Mouse (Mus musculus) cerebellum, adult 18-20 months (tissue): ENCODE measurements around the gene Krtap3-2.
"Not testable (repeated sequence)": the region's sequence is repeated elsewhere in the genome, so short reads cannot be mapped to it uniquely, and the experiment has no call there.

Source experiments
- DNase-seq, 2 experiments: peaks; one replicate each; pipeline ENCODE4 v3.0.0; 2021

Krtap3-2 gene

GRCm38 (mm10) chr11:99556753-99557152 is at the start of gene Krtap3-2:
Gene Krtap3-2 (minus strand): TSS chr11:99556853.
- DNase-seq: no peak

- DNase-seq: not testable (repeated sequence)
Measured at GRCm38 (mm10) chr11:99603208-99603607, 46.6 kb upstream of the Krtap3-2 start, which contains the start of gene Gm11938. Gene Gm11938 (minus strand): TSS chr11:99603308.

- DNase-seq: not testable (repeated sequence)
Measured at GRCm38 (mm10) chr11:99597742-99598141, 41.1 kb upstream of the Krtap3-2 start, which contains the start of gene Krtap9-3. Gene Krtap9-3 (minus strand): TSS chr11:99598105.

GRCm38 (mm10) chr11:99590981-99591380 is 34.3 kb upstream of the Krtap3-2 start, which contains the start of gene Krtap1-3:
Gene Krtap1-3 (minus strand): TSS chr11:99591339.
- no peak for DNase-seq

GRCm38 (mm10) chr11:99585096-99585495 is 28.4 kb upstream of the Krtap3-2 start:
- DNase-seq: no peak

- no peak for DNase-seq
Measured at GRCm38 (mm10) chr11:99583245-99583704, 26.6 kb upstream of the Krtap3-2 start, which contains the start of gene Krtap1-4. Gene Krtap1-4 (minus strand): TSS chr11:99583654.

GRCm38 (mm10) chr11:99581564-99581963 is 24.9 kb upstream of the Krtap3-2 start:
- DNase-seq: no peak

- DNase-seq: no peak
Measured at GRCm38 (mm10) chr11:99581051-99581450, 24.4 kb upstream of the Krtap3-2 start.

GRCm38 (mm10) chr11:99580636-99581035 is 24.0 kb upstream of the Krtap3-2 start, which contains the start of gene Krtap1-5:
Gene Krtap1-5 (minus strand): TSS chr11:99581016.
- DNase-seq: no peak

GRCm38 (mm10) chr11:99574106-99574505 is 17.5 kb upstream of the Krtap3-2 start:
- peak; percentile 54 to 55 for DNase-seq

- no peak for DNase-seq
Measured at GRCm38 (mm10) chr11:99573164-99573563, 16.5 kb upstream of the Krtap3-2 start.

GRCm38 (mm10) chr11:99566530-99566929 is 9.9 kb upstream of the Krtap3-2 start, which contains the start of gene Krtap3-1:
Gene Krtap3-1 (minus strand): TSS chr11:99566630.
- DNase-seq: no peak

GRCm38 (mm10) chr11:99562580-99562979 is 5.9 kb upstream of the Krtap3-2 start:
- DNase-seq: no peak

- DNase-seq: no peak
Measured at GRCm38 (mm10) chr11:99559366-99559765, 2.7 kb upstream of the Krtap3-2 start, which contains the start of gene Gm11939. Gene Gm11939 (minus strand): TSS chr11:99559466.

- DNase-seq: no peak
Measured at GRCm38 (mm10) chr11:99557976-99558745, 1.5 kb upstream of the Krtap3-2 start.

GRCm38 (mm10) chr11:99556195-99556594 is 458 bp downstream of the Krtap3-2 start:
- DNase-seq: no peak

- DNase-seq: no peak
Measured at GRCm38 (mm10) chr11:99550765-99551164, 5.9 kb downstream of the Krtap3-2 start, which contains the start of gene Krtap3-3. Gene Krtap3-3 (minus strand): TSS chr11:99550865.

GRCm38 (mm10) chr11:99547892-99548291 is 8.8 kb downstream of the Krtap3-2 start:
- no peak for DNase-seq

- peak; percentile 37 to 45 for DNase-seq
Measured at GRCm38 (mm10) chr11:99539721-99540120, 16.9 kb downstream of the Krtap3-2 start.

GRCm38 (mm10) chr11:99521288-99521860 is 35.3 kb downstream of the Krtap3-2 start, which contains the start of gene Krt39:
Gene Krt39 (minus strand): TSS chr11:99521338.
- no peak for DNase-seq

GRCm38 (mm10) chr11:99514098-99514497 is 42.6 kb downstream of the Krtap3-2 start:
- DNase-seq: no peak
